Mouse (Mus musculus) erythroblast, embryonic 14.5 days (primary cell): Measurements from ENCODE around the gene Tas1r3. TPM values are rescaled to one million over a fixed set of nuclear protein-coding genes. Genes with fewer than 3 reads are reported as not detected.

Source experiments
- H3K27me3 ChIP-seq: 2 replicates; pipeline ENCODE4 v1.6.1; 2012; ENCODE audit warnings: inconsistent platforms; ENCODE audit not compliant: control insufficient read depth
- H3K36me3 ChIP-seq: 2 replicates; pipeline ENCODE4 v1.6.1; 2012; ENCODE audit warnings: mild to moderate bottlenecking, inconsistent platforms; ENCODE audit not compliant: control insufficient read depth
- H3K4me1 ChIP-seq: 2 replicates; pipeline ENCODE4 v1.6.1; 2012; ENCODE audit warnings: inconsistent platforms; ENCODE audit not compliant: control insufficient read depth
- H3K4me3 ChIP-seq: replicated peaks from 2 replicates; pipeline ENCODE3; 2012; ENCODE audit warnings: moderate library complexity, mild to moderate bottlenecking, inconsistent platforms
- H3K9me3 ChIP-seq: 2 replicates; pipeline ENCODE4 v1.6.1; 2012; ENCODE audit warnings: low read length, inconsistent platforms, mixed read lengths; ENCODE audit not compliant: control insufficient read depth
- GATA1 ChIP-seq: IDR thresholded peaks from 2 replicates; pipeline ENCODE4 v1.6.1; 2012; ENCODE audit warnings: low read length, inconsistent platforms, mixed read lengths
- TAL1 ChIP-seq: IDR thresholded peaks from 3 replicates; pipeline ENCODE4 v1.6.1; 2012; ENCODE audit warnings: low read length, inconsistent platforms, mixed read lengths
- polyA plus RNA-seq: library from polyadenylated mRNA; stranded (reverse); fragments of >175 nt; gene quantifications from 2 replicates; pipeline ENCODE4 v1.2.3, GENCODE M21; 2012

Gene Tas1r3
- polyA plus RNA-seq: not detected in 2 replicates

- TF ChIP-seq TAL1 (no peak), GATA1 (no peak)
- H3K36me3 ChIP-seq: peaks cover 77% of the 10 kb centered on the region
- peaks cover 11% of the 10 kb centered on the region for H3K4me1 ChIP-seq
- no peaks in the 10 kb centered on the region for H3K27me3 ChIP-seq
- no peak within 1 kb of the TSS for H3K4me3 ChIP-seq
- no peaks in the 10 kb centered on the region for H3K9me3 ChIP-seq
These were observed at the start of gene Tas1r3 for GRCm38 (mm10) chr4:155863001-155863400. Tas1r3 (minus strand) TSS chr4:155863362.

DNA sequence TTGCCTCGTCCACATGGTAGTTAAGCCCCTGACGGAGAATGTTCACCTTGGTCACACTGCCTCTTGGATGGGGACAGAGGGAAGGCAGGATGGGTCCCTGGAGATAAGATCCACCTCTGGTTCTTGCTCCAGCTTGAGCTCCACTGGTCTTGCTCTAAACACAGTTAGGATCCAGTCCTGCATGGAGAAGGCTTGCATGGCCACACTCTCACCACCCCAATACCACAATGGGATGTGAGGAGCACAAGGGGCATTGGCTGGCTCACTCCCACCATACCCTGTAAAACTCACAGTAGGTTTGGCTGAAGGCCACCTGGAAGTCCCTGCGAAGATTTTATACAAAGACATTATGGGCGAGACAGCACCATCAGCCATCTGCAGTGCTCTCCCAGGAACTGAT, 45.6 kb upstream of the Tas1r3 start:
- no peaks in the 10 kb centered on the region for H3K4me1 ChIP-seq
- peaks cover 36% of the 10 kb centered on the region for H3K36me3 ChIP-seq
- no peaks in the 10 kb centered on the region for H3K27me3 ChIP-seq
- no peak overlapping the region for H3K4me3 ChIP-seq
- no peaks in the 10 kb centered on the region for H3K9me3 ChIP-seq
- no peak for TF ChIP-seq TAL1
- TF ChIP-seq GATA1: no peak

DNA sequence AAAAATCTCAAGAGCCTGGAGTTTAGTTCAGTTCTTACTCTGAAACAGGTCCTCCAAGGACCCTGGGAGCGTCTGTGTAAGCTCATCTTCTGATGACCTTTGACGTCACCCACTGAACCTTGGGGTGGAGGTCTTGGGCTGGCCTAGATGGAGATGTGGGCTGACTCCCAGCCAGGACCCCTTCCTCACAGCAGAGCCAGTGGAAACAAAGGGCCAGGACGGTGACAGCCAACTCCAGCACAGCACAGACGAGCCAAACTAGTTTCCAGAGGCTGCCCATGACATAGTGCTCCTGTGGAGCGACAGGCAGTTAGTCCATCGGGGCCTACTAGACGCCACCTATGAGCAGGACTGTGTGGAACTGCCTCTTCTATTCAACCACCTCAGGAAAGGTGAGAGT, 45.1 kb upstream of the Tas1r3 start:
- Histone ChIP-seq H3K9me3 (no peaks in the 10 kb centered on the region), H3K27me3 (no peaks in the 10 kb centered on the region)
- no peak for TF ChIP-seq TAL1
- no peak for TF ChIP-seq GATA1

DNA sequence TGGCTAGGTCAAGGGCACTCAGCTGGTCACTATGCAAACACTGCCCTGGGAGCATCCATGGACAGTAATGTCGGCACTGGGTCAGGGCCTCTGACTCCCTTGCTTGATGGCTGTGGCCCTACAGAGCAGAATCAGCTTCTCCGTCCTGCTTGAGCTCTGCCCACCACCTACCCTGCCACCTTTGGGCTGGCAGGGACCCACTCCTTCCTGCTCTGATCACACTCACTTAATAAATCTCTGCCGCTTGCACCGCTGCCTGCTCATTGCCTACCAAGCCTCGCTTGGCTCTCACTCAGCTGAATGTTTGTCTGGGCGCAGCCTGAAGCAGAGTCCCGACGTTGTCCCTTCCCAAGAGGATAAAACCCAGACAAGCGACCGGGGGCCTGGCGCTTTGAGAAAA, 43.8 kb upstream of the Tas1r3 start:
- Histone ChIP-seq H3K9me3 (no peaks in the 10 kb centered on the region), H3K4me3 (no peak overlapping the region), H3K27me3 (no peaks in the 10 kb centered on the region), H3K4me1 (no peaks in the 10 kb centered on the region), H3K36me3 (peaks cover 54% of the 10 kb centered on the region)
- TF ChIP-seq TAL1: no peak
- no peak for TF ChIP-seq GATA1

More for the DNA sequence above, 45.1 kb upstream of the Tas1r3 start:
- no peak overlapping the region for H3K4me3 ChIP-seq
- H3K4me1 ChIP-seq: no peaks in the 10 kb centered on the region
- peaks cover 41% of the 10 kb centered on the region for H3K36me3 ChIP-seq

DNA sequence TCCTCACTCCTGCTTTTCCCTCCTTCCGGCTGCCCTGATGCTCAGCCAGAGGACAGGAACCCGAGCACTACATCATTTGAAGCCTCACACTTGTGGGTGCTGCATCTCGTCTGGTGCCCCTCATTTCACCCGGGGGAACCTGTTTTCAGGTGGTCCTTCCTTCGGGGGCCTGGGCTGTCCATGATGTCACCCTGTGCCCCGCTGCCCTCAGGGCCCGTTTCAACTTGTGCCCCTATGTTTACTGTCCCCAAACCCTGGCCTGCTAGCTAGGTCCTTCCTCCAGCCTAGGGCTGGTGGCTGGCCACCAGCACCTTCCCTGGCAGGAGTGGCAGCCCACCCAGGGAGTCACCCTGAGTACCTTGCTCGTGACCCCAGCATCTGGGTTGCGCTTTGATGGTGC, 43.0 kb upstream of the Tas1r3 start:
- H3K36me3 ChIP-seq: peaks cover 63% of the 10 kb centered on the region
- no peak overlapping the region for H3K4me3 ChIP-seq
- no peaks in the 10 kb centered on the region for H3K27me3 ChIP-seq
- no peaks in the 10 kb centered on the region for H3K9me3 ChIP-seq
- TF ChIP-seq TAL1 (no peak), GATA1 (no peak)
- no peaks in the 10 kb centered on the region for H3K4me1 ChIP-seq

- no peak for TF ChIP-seq GATA1
- no peak for TF ChIP-seq TAL1
- Histone ChIP-seq H3K4me3 (no peak overlapping the region), H3K27me3 (no peaks in the 10 kb centered on the region), H3K36me3 (peaks cover 68% of the 10 kb centered on the region), H3K9me3 (no peaks in the 10 kb centered on the region), H3K4me1 (no peaks in the 10 kb centered on the region)
These were observed 42.5 kb upstream of the Tas1r3 start for GRCm38 (mm10) chr4:155905634-155906033.

GRCm38 (mm10) chr4:155904318-155905102, 41.3 kb upstream of the Tas1r3 start:
- Histone ChIP-seq H3K36me3 (peaks cover 79% of the 10 kb centered on the region), H3K27me3 (no peaks in the 10 kb centered on the region), H3K4me1 (no peaks in the 10 kb centered on the region), H3K9me3 (no peaks in the 10 kb centered on the region), H3K4me3 (no peak overlapping the region)
- no peak for TF ChIP-seq GATA1

GRCm38 (mm10) chr4:155903246-155903645, 40.1 kb upstream of the Tas1r3 start:
- no peaks in the 10 kb centered on the region for H3K9me3 ChIP-seq
- TF ChIP-seq GATA1 (no peak), TAL1 (no peak)
- no peak overlapping the region for H3K4me3 ChIP-seq
- H3K36me3 ChIP-seq: peaks cover 91% of the 10 kb centered on the region
- no peaks in the 10 kb centered on the region for H3K27me3 ChIP-seq
- no peaks in the 10 kb centered on the region for H3K4me1 ChIP-seq

GRCm38 (mm10) chr4:155901205-155901604, 38.0 kb upstream of the Tas1r3 start:
- Histone ChIP-seq H3K27me3 (no peaks in the 10 kb centered on the region), H3K4me1 (no peaks in the 10 kb centered on the region; the same call in 1 of the 2 replicates), H3K36me3 (peaks cover 96% of the 10 kb centered on the region), H3K9me3 (peaks cover 9% of the 10 kb centered on the region), H3K4me3 (no peak overlapping the region)
- TF ChIP-seq TAL1 (no peak), GATA1 (no peak)
